Mouse (Mus musculus) small intestine, adult 2 months (tissue): ENCODE data around the gene Mageb4. TPM values are rescaled to one million over a fixed set of nuclear protein-coding genes. Genes with fewer than 3 reads are reported as not detected.
"Not testable (repeated sequence)": the region's sequence is repeated elsewhere in the genome, so short reads cannot be mapped to it uniquely, and the experiment has no call there.

ENCODE experiments used
- H3K27ac ChIP-seq: fragments of 200-500 bp; 2 replicates; pipeline ENCODE4 v1.5.1; 2012; ENCODE audit warnings: low read depth, low read length, control low read depth, inconsistent platforms; ENCODE audit not compliant: insufficient read depth
- H3K27me3 ChIP-seq: fragments of 200-500 bp; 2 replicates; pipeline ENCODE4 v1.6.1; 2012; ENCODE audit warnings: mild to moderate bottlenecking, moderate library complexity, low read length, inconsistent platforms; ENCODE audit not compliant: control insufficient read depth, insufficient read depth
- H3K36me3 ChIP-seq: fragments of 200-500 bp; 2 replicates; pipeline ENCODE4 v1.6.1; 2012; ENCODE audit warnings: mild to moderate bottlenecking, low read length, control low read depth, inconsistent platforms; ENCODE audit not compliant: control insufficient read depth, insufficient read depth
- H3K4me1 ChIP-seq: fragments of 200-500 bp; 2 replicates; pipeline ENCODE4 v1.6.1; 2012; ENCODE audit warnings: low read length, inconsistent platforms, mixed read lengths; ENCODE audit not compliant: control insufficient read depth, insufficient read depth, insufficient read length
- H3K4me3 ChIP-seq: fragments of 200-500 bp; 2 replicates; pipeline ENCODE4 v1.5.1; 2012; ENCODE audit warnings: low read depth, mild to moderate bottlenecking, control low read depth, inconsistent platforms, low read length, moderate library complexity
- CTCF ChIP-seq: fragments of 200-500 bp; IDR thresholded peaks from 2 replicates; pipeline ENCODE4 v1.5.1; 2012; ENCODE audit warnings: low read depth, mild to moderate bottlenecking, control low read depth, inconsistent platforms, low read length, moderate library complexity, mixed read lengths; ENCODE audit not compliant: insufficient replicate concordance, insufficient read length; ENCODE audit errors: extremely low read depth
- POLR2A ChIP-seq: fragments of 200-500 bp; IDR thresholded peaks from 2 replicates; pipeline ENCODE4 v1.6.1; 2012; ENCODE audit warnings: low read depth, mild to moderate bottlenecking, control low read depth, inconsistent platforms, low read length, moderate library complexity
- WGBS: fragments of 180-500 bp; shearing (Covaris S2); methylation state at CpG from one replicate; pipeline ENCODE4 v1.1.7; 2018; 5-methylcytosine and 5-hydroxymethylcytosine counted together
- polyA plus RNA-seq: library from polyadenylated mRNA; depleted of rRNA; stranded (reverse); fragments of >200 nt; gene quantifications from 2 replicates; pipeline ENCODE4 v1.2.3, GENCODE M21; 2012; rRNA removed

The Mageb4 gene
- polyA plus RNA-seq: not detected in 2 replicates

DNA sequence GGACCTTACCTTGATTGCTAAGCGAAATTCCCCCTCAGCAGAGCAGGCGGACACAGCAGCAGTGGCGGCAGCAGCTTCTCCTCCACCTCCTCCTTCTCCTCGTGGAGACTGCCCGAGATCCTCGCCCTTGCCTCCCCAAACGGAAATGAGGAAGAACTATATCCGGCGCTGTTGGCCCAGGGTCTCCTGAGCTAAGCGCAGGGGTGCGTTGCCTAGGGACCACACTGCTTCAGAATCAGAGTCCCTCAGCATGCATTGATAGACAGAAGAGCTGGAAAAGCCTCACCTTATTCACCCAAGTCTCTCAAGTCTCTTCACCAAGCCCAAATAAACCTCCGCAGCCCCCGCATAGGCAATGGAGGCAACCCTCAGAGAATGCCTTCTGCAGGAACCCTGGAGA lies at the start of gene Mageb4:
Mageb4 (minus strand) TSS at position 101 of the 400 bp plus-strand sequence.
- H3K4me3 ChIP-seq, H3K4me1 ChIP-seq, H3K36me3 ChIP-seq, H3K27ac ChIP-seq, H3K27me3 ChIP-seq: not testable (repeated sequence)
- no CpG with 5 or more reads among the region's 13 CpGs for WGBS

GRCm38 (mm10) chrX:86284597-86284996 lies 20.3 kb downstream of the Mageb4 start:
- H3K27me3 ChIP-seq, H3K27ac ChIP-seq, H3K4me3 ChIP-seq, H3K36me3 ChIP-seq, H3K4me1 ChIP-seq: not testable (repeated sequence)
- 32% methylated on average over 1 of the region's 2 CpGs for WGBS

- H3K4me3 ChIP-seq, H3K27ac ChIP-seq, H3K4me1 ChIP-seq, H3K27me3 ChIP-seq, H3K36me3 ChIP-seq: not testable (repeated sequence)
- WGBS: no CpG with 5 or more reads among the region's 1 CpGs
Observed at GRCm38 (mm10) chrX:86245950-86246349, 58.9 kb downstream of the Mageb4 start.

DNA sequence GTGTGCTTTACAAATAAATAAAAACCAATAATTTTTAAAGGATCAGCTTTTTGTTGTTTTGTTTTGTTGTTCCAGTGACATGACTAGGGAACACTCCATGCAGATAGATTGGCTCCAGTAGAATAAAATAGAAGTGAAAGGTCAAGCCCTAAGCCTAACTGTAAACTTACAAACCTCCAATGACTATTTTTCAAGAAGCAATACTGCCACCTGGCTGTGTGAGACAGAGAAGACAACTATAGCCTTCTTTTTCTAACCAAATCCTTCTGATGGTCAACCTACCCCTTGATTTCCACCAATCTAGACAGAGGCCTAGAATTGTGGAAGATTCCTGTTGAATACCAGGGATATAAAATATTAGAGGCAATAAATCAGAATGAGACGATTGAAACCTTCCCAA lies 67.6 kb downstream of the Mageb4 start:
- no peaks in the 10 kb centered on the region for H3K27me3 ChIP-seq
- TF ChIP-seq POLR2A (no peak), CTCF (no peak)
- H3K4me3 ChIP-seq: no peak overlapping the region
- H3K4me1 ChIP-seq: no peaks in the 10 kb centered on the region
- WGBS: 33% methylated on average over 1 of the region's 1 CpGs
- no peak overlapping the region for H3K27ac ChIP-seq
- no peaks in the 10 kb centered on the region for H3K36me3 ChIP-seq

Other genes starting within 250 kb of the Mageb4 start
- 0.06 TPM in 1 of 2 replicates, not detected in the other for gene Nr0b1, start 113.3 kb downstream of the Mageb4 start, polyA plus RNA-seq